Mouse (Mus musculus) mouse trophoblast stem cell (cell line): ENCODE data around the gene Spock1.

ENCODE experiments used
- in situ Hi-C, 2 experiments: fragments of 300-500 bp; cut with MseI, MboI; formaldehyde crosslinking; loops; 2 replicates in 1 of 2; 3 replicates in 1 of 2; pipeline ENCODE4 v1.15.1; 2025

Gene Spock1

DNA sequence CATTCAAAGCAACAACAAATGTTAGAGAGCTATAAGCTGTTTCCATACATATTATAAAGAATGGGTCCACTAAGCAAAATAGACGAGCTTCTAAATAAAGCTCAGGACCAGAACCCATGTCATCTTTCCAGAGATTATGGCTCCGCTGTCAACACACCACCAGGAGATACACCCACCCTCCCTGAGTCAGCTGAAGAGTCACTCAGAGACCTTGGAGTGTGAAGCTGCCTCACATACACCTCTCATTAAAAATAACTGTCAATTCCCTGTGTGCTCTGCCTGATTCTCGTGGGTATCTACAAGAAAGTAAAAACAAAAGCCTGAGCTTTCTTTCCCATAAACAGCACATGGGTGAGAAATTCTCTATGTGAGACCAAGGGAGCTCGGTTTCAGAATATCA lies 43.1 kb downstream of the Spock1 start:
- in situ Hi-C loops: no loop called here

DNA sequence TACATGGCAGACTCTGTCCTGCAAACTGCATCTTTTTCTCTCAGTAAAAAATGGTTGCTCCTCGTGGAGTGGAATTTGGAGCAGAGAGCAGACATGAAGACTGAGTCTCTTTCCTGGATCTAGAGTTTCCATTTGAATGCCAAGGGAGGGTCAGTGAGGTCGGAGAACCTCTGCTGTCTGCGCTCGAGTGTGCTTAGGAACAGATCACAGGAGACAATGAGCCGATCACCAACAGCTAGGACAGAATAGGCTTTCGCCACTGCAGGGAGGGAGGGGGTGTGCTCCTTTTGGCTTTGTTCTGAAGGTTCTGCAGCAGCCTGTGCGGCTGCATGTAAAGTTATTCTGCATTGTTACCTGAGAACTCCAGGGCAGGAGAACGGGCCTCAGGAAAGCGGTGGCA lies 49.6 kb downstream of the Spock1 start:
- in situ Hi-C loops: no loop called here

DNA sequence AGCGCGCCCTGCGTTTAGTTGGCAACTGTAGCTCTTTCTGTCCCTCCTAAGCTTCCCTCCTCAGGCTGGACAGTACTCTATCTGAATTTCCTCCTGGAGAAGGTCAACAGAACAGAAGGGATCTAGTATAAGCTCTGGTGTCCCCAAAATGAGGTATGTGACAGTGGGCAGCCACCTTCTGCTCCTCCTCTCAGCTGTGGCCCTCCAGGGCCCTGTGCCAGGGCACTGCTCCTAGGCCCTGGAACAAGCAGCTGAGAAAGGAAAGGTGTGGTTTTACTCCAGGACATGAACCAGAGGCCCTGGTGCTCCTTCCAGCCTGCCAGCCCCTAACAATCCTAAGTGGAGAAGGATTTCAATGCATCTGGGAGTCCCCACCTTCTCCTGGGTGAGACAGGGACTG lies 51.1 kb downstream of the Spock1 start:
- in situ Hi-C loops: no loop called here

DNA sequence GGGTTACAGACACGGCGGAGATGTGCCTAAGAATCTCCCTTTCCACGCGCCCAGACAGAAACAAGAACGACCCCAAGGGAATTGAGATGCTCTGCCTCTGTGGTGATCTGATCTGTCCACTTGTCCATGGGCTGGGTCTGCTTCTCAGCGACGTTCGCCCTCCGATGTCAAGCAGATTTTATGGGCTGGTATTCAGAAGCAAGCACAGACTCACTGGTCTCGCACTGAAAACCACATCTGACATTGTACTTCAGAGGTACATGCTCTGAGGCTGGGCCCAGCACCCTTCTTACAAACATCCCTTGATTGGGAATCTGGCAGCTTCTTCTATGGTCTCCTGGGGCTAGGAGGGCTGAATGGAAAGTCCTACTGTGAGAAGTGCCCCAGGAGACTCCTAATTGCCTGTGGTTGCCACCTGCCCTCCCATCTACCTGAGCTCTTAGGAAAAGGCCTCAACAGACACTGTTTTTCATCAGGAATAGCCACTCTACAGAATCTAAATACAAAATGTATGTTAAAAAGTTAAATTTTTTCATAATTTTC lies 51.8 kb downstream of the Spock1 start:
- in situ Hi-C loops: no loop called here

DNA sequence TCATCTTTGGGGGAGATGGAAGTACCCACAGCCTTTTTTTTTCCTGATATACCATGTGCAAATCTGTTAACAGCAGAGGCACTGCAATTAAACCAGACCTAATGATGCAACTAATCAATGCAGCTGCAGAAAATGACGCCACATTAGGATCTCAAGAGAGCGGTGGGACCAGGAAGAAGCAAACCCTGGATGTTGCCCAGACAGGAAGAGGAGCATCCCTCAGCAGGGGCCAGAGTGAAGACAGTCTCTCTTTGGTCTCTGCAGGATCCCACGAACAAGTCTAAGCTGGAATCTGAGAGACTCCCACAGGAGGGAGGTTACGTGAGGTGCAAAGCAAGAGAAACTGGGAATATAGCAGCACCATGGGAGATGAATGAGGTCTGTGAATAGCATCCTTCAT lies 52.4 kb downstream of the Spock1 start:
- in situ Hi-C loops: no loop called here

DNA sequence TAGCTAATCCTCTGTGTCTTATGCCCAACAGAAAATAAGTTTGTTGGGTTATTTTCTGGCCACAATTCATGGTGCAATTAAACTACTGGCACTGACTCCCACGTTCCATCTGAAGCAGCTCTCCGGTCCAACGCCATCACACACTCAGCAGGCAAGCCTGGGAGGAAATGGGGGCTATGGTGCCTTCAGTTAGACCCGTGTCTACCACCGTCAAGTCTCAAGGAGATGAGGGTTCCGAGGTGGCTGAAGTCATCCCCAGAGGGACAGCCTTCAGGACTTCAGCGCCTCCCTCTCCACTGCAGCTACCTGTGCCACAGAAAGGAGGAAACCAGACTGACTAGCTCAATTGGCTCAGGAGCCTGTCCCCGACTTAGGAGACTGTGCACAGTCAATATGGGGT lies 53.7 kb downstream of the Spock1 start:
- in situ Hi-C loops: no loop called here

DNA sequence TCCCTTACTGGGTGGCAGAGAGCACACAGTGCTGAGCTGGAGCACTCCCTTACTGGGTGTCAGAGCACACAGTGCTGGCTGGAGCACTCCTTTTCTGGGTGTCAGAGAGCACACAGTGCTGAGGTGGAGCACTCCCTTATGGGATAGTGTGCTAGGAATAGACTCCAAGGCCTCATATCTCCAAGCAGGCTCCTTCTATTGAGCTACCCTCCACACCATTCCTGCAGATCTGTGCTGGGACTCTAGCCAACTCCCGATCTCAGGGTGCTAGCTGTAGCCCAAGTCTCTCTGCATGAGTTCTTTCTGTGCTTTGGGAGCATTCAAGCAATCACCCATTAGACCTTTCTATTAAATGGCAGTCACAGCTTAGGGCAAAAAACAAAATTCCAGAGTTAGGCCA lies 54.5 kb downstream of the Spock1 start:
- in situ Hi-C loops: no loop called here

DNA sequence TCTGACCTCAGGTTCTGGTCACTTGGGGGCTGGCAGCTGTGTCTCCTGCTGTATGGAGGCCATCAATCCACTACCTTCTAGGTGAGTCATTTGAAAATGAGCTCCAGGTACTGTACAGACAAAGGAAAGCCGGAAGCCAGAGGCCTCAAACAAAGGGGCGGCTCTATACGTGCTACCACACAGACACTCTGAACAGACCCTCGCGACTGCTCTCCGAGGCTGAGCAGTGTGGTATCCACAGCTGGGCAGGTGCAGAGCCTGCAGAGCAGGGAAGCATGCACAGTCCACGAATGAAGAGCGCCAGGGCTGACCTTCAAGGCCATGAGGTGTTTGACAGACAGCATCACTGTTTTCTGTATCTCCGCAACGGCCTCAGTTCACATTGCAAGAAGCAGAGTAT lies 55.0 kb downstream of the Spock1 start:
- in situ Hi-C loops: no loop called here

DNA sequence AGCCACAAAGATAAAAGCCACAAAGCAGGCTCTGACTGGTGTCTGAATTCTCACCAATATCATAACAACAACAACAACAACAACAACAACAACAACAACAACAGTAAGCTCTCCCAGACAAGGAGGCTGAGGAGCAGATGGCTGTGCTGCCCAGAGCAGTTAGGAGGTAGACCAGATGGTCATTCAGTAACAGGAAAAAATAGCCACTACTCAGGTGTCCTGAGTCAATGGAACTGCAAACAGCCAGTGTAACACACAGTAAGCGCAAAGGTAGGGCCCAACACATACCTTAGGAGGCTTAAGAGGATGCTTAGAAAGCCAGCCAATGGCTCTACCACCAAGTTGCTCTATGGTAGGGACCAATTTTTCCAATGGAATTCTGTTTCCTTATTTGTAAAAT lies 59.2 kb downstream of the Spock1 start:
- in situ Hi-C loops: no loop called here

DNA sequence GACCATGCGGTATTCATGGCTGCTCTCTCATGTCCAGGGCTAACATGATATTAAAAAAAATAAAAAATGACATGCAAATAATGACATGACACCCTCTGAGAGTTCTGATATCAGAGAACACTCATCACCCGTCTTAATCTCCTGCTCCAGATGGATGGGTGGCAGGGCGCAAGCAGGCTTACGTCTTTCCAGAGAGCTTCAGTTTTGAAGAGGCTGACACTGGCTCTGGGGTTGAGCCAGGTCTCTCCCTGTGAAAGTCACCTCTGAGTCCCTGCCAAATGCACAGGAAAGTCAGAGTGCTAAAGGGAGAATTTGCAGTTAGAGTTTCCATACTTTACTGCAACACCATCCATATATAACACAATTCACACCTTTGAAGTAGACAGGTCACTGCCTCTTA lies 61.0 kb downstream of the Spock1 start:
- in situ Hi-C loops: no loop called here

DNA sequence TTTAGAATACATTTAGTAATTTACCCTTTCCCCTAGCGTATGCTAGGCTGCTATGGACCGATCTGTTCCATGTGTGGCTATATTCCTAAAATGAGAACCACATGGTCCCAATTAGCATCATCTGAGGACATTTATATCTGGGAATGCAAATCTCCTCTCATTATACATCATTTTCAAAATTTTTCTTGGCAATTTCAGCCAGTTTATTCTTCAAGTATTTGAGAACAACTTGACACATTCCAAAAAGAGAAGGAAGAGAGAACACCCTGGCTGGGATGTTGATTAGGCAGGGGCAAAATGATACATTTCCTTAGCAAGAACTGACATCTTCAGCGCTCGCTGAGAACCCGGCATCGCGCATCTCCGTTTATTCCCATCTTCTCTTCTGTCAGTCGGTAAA lies 61.7 kb downstream of the Spock1 start:
- in situ Hi-C loops: no loop called here

DNA sequence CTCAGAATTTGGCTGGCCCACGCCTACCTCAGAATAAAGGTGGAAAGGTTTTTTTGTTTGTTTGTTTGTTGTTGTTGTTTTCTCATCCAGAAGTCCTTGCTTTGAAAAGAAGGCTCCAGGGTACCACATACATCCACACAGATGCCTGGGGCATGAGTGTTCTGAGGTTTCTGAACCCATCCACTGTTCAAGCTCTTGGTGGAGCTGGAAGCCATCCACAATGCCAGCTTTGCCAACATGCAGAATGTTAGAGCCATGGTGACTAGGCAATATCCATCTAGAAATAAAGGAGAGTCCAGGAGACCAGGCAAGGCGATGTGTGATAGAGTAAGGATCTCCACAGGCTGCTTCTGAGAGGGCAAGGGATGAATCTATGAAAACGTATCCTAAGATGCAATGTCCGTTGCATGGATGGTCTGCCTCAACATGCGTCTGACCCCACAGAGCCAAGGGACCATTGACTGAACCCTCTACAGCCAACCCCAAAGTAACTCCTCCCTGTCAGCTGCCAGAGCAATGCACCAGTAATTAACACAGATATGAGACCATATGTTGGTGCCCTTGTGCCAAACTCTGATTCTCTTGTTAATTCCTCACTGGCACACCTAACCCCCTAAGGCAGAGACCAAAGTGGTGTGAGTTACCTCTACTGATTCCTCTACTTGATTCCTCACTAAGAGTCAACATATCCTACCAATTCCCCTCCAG lies 66.8 kb downstream of the Spock1 start:
- in situ Hi-C loops: no loop called here

DNA sequence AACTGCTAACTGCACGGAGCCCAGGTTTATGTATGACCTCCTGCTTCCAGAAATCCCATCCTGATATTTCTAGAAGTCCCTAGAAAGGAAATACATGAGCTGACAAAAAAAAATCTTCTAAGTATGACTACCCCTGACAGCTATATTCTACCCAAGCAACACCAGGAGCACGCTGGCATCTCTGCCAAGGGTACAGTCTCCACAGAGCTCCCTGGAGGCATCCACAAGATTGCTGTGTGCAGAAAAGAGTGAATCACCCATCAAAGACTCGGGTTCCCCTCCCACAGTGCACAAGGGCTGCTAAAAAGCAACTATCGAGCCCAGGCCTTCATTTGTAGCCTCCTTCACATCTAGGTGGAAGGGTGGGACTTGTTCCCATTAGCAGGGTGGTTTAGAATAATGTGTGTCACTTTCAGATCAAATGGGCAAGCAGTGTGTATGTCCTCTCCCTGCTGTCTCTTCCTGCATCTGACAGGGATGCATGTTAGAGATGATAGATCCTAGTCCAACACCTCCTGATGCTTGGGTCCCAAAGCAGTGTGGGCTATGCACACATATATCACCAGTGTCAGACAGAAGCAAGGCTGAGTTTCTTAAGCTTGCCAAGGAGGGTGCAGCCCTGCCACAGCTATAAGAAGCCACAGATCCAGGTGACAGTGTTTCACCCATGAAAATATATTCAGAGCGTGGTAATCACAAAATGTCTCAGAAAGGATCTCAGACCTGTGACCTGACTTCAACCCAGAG lies 70.3 kb downstream of the Spock1 start:
- in situ Hi-C loops: no loop called here

DNA sequence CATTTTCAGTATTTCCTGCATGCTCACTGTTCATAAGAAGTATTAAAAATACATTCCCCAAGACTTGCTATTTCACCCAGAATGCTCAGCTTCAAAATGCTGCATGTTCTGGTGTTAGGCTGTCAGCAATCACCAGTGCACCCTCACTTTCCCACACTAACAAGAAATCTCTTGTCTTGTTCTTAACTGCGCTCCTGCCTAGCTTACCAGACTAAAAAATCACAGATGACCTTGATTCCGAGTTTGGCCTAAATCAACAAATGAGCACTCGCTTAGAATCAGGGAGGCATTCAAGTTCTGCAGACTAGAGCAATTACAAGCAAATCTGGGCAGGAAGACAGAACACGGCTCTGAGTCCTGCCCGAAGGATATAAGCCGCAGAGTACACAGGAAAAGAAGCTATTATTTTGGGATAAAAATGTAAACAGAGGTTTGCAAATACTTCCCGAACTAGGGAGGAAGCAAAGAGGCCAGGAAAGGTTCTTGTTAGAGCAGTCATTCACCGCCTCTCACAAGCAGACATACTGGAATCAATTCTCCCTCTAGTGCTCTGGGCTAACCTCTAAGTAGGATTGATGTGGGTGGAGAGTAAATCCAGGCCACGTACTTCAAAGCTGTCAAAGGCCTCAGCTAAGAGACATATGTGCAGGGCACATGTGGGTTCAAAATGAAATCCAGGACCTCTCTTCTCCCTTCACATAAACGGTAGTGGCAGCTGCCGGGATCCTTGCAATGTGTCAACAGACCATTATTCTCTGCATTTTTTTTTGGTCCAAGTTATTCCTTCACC lies 76.6 kb downstream of the Spock1 start:
- in situ Hi-C loops: no loop called here

DNA sequence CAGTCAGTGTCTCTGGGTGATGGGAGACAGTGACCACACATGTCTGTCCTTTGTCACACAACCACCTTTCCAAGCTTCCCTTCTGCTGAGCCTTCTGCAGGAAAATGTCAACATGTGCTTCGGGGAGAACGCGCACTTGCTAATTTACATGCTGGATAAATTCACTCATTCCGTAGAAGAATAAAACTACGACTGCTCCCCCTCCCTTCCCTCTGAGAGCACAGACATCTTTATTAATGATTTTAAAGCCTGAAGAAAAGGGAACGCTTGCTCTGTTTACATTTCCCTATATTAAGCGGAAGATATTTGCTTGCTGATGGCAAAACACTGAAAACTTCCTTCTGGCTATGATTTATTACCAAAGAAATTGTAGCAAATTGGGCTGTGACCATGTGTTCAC lies 77.2 kb downstream of the Spock1 start:
- in situ Hi-C loops: no loop called here

DNA sequence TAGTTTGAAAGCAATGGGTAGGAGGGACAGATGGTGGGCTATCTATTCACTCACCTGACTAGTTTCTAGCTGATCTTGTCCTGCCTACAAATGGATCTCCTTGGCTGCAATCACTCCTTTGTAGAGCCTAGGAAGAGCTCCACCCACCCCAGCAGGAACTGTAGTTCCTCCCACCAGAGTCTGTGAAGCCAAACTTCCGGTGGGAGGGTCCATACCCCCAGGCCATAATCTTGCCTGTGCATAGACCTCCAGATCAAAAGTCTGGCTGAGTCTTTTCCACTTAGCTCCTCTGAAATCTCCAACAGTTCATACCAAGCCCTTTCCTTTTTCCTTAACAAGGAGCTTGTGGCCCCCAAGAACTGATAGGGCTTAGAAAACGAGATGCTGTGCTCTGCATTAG lies 78.0 kb downstream of the Spock1 start:
- in situ Hi-C loops: no loop called here

DNA sequence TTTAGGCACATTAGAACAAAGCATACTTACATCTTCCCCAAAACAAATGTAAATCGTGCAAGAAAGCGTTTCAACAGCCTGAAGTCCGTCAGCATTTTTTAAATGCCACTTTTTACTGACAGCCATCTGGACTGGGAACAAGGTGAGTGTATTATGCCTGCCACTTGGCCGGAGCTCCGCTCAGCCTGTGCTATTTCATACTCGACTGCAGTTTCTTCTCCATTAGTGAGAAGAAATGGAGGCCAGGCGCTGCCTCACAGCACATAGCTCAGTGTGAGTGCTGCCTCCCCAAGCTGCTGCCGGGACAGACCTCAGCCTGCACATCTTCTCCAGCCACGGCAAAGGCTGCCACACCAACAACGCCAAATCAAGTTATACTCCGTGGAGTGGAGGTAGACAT lies 91.9 kb downstream of the Spock1 start:
- in situ Hi-C loops: no loop called here

DNA sequence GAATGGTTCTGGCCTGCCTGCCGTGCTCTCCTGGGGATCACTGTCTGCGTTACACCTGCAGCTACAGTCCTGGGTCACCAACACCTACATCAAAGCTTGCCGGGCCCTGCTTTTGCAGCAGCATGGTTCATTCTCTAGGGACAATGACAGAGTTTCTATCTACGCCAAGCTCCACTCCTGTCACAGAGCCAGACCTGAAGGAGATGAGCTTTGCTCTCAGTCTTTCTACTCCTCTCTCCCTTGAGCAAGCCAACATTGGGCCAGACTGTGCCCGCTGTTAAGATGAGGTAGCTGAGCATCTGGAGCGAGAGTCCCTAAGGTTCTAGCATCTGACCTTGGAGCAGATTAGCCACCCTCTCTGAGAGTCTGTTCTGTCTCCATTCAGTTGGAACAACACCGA lies 95.5 kb downstream of the Spock1 start:
- in situ Hi-C loops: no loop called here

DNA sequence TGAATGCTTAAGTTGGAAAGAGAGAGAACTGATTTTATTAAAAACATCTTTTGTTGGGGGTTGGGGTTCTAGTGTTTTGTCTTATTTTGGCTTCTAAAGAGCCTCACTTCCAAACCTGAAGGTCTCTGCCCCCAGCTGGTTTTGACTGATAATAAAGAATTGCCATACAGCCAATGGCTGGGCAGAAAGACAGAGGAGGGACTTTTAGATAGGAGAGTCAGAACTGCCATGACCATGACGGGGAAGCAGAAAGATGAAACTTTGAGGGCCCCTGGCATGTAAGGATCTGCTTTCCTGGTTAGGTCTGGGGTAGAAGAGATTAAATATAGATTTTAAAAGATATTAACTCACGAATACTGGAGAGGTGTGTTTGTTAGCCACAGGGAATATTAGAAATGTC lies 96.9 kb downstream of the Spock1 start:
- in situ Hi-C loops: no loop called here

DNA sequence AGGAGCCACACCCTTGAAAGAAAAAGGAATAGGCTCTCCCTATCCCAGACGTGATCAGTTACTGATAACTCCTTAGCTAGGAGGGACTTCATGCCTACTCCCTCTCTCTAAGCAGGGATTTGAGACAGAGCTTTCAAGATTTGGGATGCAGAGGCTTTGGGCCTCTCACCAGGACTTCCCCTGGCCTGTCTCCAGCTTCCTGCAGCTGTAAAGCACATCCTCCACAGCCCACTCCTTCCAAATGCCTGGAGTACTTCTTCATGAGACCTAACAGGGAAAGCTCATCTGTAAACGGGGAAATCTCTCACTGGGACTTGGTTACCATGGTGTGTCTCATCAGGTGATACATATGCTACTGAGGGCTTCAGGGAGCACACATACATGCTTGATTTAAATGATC lies 97.3 kb downstream of the Spock1 start:
- in situ Hi-C loops: no loop called here

DNA sequence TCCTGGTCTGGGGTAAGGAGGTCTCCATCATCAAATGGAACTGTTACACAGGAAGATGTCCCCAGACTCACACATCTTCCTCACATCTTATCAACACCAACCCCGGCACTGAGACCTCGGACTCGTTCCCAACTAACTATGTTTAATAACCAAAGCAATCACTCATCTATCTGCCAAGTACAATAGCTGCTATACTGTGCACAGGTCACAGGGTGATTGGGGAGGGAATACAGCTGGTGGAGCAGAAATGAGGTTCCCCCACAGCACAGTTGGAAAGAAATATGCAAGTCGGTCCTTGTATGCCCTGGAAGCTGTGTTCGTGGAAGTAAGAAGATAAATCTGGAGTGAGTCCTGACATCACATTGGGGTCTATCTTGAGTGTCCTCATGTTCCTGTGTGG lies 98.0 kb downstream of the Spock1 start:
- in situ Hi-C loops: no loop called here

DNA sequence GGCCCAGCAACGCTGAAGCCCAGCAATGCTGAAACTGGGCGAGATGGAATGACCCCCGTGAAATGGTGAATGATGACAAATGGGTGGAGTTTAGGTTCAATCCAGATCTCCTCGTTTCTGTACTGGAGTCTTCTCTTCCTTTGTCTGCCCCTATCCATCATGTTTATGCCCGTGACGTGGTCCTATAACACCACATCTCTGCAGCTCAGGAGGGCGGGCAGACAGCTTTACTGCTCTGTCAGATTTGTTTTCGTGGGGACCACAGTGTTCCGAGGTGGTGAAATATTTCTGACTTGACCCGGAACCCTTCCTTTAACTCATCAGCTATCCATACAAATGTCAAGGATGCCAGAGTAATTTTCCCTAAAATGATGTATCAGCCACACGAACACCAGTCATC lies 98.5 kb downstream of the Spock1 start:
- in situ Hi-C loops: no loop called here

DNA sequence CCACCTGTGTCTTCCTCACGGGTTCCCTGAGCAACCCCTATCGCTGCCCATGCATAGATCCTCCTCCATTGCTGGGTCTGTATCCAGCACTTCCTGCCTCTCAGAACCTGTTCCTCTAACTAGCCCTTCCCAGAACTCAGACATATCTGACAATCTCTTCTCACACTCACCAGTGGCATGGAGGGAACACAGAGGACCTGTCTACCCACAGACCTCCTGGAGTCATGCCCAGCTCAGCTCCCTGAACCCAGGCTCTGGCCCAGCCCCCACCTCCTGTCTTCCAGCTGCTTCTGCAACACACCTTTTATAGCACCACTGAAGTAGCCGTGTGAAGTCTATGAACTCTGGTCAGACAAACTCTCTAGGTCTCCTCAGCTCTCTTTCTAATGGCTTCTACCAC lies 101.3 kb downstream of the Spock1 start:
- in situ Hi-C loops: no loop called here
